Mouse (Mus musculus) left cerebral cortex, postnatal 10 days (tissue): ENCODE results near the gene Spire2. TPM values are rescaled to one million over a fixed set of nuclear protein-coding genes. Genes with fewer than 3 reads are reported as not detected.
"Not testable (repeated sequence)": the region's sequence is repeated elsewhere in the genome, so short reads cannot be mapped to it uniquely, and the experiment has no call there.

Experiments used
- DNase-seq, 2 experiments: peaks; one replicate each; pipeline ENCODE4 v3.0.0; 2021 to 2022; ENCODE audit warnings: low spot score in 2 of 2, mixed read lengths in 1 of 2; ENCODE audit errors: extremely low spot score in 1 of 2
- intact Hi-C: fragments of 180-260 bp; cut with DNase I; formaldehyde crosslinking; loops from one replicate; pipeline ENCODE4 v1.15.1; 2025
- total RNA-seq, 2 experiments: library from RNA; stranded (reverse); gene quantifications; 2 replicates each; pipeline ENCODE4 v1.2.3; 2021

Gene Spire2
- total RNA-seq, 2 experiments from 2014 or later = 16.2 to 17.4 TPM

- peak in 1 of 2 experiments; percentile 75 for DNase-seq
- intact Hi-C loops = no loop called here
These were observed 77.6 kb downstream of the Spire2 start for GRCm38 (mm10) chr8:123410049-123410587.

GRCm38 (mm10) chr8:123410788-123411187 is 78.3 kb downstream of the Spire2 start:
- intact Hi-C loops = no loop called here
- no peak for DNase-seq

GRCm38 (mm10) chr8:123411246-123411645 is 78.7 kb downstream of the Spire2 start, which contains the start of gene Tubb3:
Gene Tubb3, plus strand, starts transcription at chr8:123411424.
- intact Hi-C loops = no loop called here
- peak; percentile 88 to 90 for DNase-seq

GRCm38 (mm10) chr8:123411781-123412327 is 79.3 kb downstream of the Spire2 start:
- DNase-seq = peak in 1 of 2 experiments; percentile 63
- intact Hi-C loops = no loop called here

- peak; percentile 69 to 86 for DNase-seq
- intact Hi-C loops = no loop called here
These were observed 80.2 kb downstream of the Spire2 start for GRCm38 (mm10) chr8:123412560-123413170.

- DNase-seq = no peak
- intact Hi-C loops = no loop called here
These were observed 81.7 kb downstream of the Spire2 start for GRCm38 (mm10) chr8:123414255-123414654.

GRCm38 (mm10) chr8:123414997-123415696 is 82.6 kb downstream of the Spire2 start:
- DNase-seq, intact Hi-C loops: not testable (repeated sequence)

- intact Hi-C loops = no loop called here
- DNase-seq = no peak
These were observed 83.7 kb downstream of the Spire2 start for GRCm38 (mm10) chr8:123415967-123416943.

GRCm38 (mm10) chr8:123416944-123417555 is 84.5 kb downstream of the Spire2 start:
- intact Hi-C loops = no loop called here
- no peak for DNase-seq

Other genes starting within 250 kb of the Spire2 start
- 100 to 1,000 TPM; 451 to 456 TPM for gene Rpl13, start 230.4 kb upstream of the Spire2 start, total RNA-seq
- 10 to 100 TPM; 75.7 to 94.1 TPM for gene Cpne7, start 215.3 kb upstream of the Spire2 start, total RNA-seq
- not detected for gene Sult5a1, start 174.4 kb upstream of the Spire2 start, total RNA-seq
- not detected for gene Dpep1, start 146.5 kb upstream of the Spire2 start, total RNA-seq
- gene Chmp1a, start 120.0 kb upstream of the Spire2 start, total RNA-seq = 100 to 1,000 TPM; 111 to 130 TPM
- gene Spata33, start 119.9 kb upstream of the Spire2 start, total RNA-seq = 1 to 10 TPM; 6.3 to 7.5 TPM
- 10 to 100 TPM; 69.3 to 69.5 TPM for gene Cdk10, start 107.9 kb upstream of the Spire2 start, total RNA-seq
- 100 to 1,000 TPM; 111 to 118 TPM for gene Spata2l, start 96.5 kb upstream of the Spire2 start, total RNA-seq
- 10 to 100 TPM; 21.6 to 25.2 TPM for gene Zfp276, start 78.5 kb upstream of the Spire2 start, total RNA-seq
- gene Vps9d1, start 78.4 kb upstream of the Spire2 start, total RNA-seq = 10 to 100 TPM; 72.7 to 74.6 TPM
- 1 to 10 TPM; 4.0 to 4.1 TPM for gene Fanca, start 14.1 kb upstream of the Spire2 start, total RNA-seq
- gene Tcf25, start 41.0 kb downstream of the Spire2 start, total RNA-seq = 100 to 1,000 TPM; 498 to 558 TPM
- gene Mc1r, start 74.4 kb downstream of the Spire2 start, total RNA-seq = not detected
- gene Tubb3, start 78.7 kb downstream of the Spire2 start, total RNA-seq = 1,000 to 10,000 TPM; 1,287 to 1,390 TPM
- gene Def8, start 90.8 kb downstream of the Spire2 start, total RNA-seq = 10 to 100 TPM; 75.4 to 77.6 TPM
- 10 to 100 TPM; 38.3 to 38.6 TPM for gene Afg3l1, start 145.2 kb downstream of the Spire2 start, total RNA-seq
- 10 to 100 TPM; 16.0 to 17.9 TPM for gene Dbndd1, start 182.8 kb downstream of the Spire2 start, total RNA-seq
- 10 to 100 TPM; 34.1 to 34.8 TPM for gene Gas8, start 186.1 kb downstream of the Spire2 start, total RNA-seq